ENCODE assay signal across 1 mouse cellular context in genomic region chr11:69835966-69836335, GRCm38 (mm10).
TF ChIP-seq lines count a peak whose summit lies in the region.

No protein-coding gene starts in this region.

TF ChIP-seq in MEL, 35 proteins besides CTCF, POLR2A, EP300 and RAD21:
- TF ChIP-seq MXI1 (IDR thresholded peaks at IDR 0.05; ENCODE audit: low read depth, low read length), result no peak
- no peak for TF ChIP-seq ZC3H11A (IDR thresholded peaks at IDR 0.05; ENCODE audit: low read depth, low read length)
- peak; percentile 18; the same call in 1 of the 2 replicates for TF ChIP-seq SIN3A (IDR thresholded peaks at IDR 0.05; ENCODE audit: low read length)
